Mouse (Mus musculus) heart, postnatal 25 days (tissue): Measurements from ENCODE around the gene Man1c1. TPM values are rescaled to one million over a fixed set of nuclear protein-coding genes. Genes with fewer than 3 reads are reported as not detected.
A peak's percentile ranks its signal among the peaks of the same experiment; 100 is the strongest.

ENCODE experiments used
- DNase-seq: peaks from one replicate; pipeline ENCODE4 v3.0.0; 2022; ENCODE audit warnings: low spot score
- intact Hi-C: fragments of 180-260 bp; cut with DNase I; formaldehyde crosslinking; loops from one replicate; pipeline ENCODE4 v1.15.1; 2025
- total RNA-seq, 2 experiments: library from RNA; stranded (reverse); gene quantifications; 2 replicates each; pipeline ENCODE4 v1.2.3; 2021

The Man1c1 gene
- total RNA-seq, 2 experiments from 2014 or later = 21.0 to 25.0 TPM

DNA sequence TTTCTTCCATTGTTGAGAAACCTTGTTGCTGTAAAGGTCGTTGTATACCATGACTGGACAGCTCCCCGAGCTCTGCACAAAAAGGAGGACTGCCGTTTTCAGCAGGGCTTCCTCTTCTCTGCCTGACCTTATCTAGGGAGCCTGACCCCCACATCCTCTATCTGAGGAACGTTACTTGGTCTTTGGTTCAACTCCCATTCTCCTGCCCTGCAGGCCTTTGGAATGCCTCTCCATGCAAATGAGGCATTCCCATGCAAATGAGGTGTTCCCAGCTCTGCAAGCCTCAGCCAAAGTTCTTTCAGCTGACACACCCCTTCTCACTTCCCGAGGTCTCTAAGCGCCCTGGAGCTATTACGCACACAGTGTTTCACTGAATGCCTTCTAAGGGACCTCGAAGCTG lies 26.0 kb upstream of the Man1c1 start:
- DNase-seq = no peak
- intact Hi-C loops = no loop called here

GRCm38 (mm10) chr4:134725735-134726345 lies 21.8 kb upstream of the Man1c1 start:
- no peak for DNase-seq
- intact Hi-C loops = loop anchor here (2.0 kb wide), 1 partner anchor 19 kb away; no protein-coding TSS in a partner anchor

- intact Hi-C loops = loop anchor here (2.0 kb wide), 1 partner anchor 20 kb away; no protein-coding TSS in a partner anchor
- no peak for DNase-seq
These were observed 20.9 kb upstream of the Man1c1 start for GRCm38 (mm10) chr4:134724974-134725373.

DNA sequence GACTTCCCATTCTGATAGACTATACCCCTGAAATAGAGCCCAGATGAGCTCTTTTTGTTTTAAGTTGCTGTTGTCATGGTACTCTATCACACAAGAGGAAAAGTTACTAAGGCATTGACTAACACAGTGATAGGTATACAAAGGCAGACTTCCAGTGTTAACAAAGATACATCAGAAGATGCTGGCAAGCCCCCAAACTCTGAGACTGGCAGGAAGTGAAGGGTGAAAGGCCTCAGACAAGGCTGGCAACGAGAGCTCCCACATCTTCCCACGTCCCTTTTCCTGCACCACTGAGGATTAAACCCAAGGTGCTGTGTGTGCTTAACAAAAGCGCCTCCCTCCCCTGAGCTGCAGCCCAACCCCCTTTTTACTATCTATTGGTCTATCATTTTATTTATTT lies 19.2 kb upstream of the Man1c1 start:
- no peak for DNase-seq
- intact Hi-C loops = no loop called here

DNA sequence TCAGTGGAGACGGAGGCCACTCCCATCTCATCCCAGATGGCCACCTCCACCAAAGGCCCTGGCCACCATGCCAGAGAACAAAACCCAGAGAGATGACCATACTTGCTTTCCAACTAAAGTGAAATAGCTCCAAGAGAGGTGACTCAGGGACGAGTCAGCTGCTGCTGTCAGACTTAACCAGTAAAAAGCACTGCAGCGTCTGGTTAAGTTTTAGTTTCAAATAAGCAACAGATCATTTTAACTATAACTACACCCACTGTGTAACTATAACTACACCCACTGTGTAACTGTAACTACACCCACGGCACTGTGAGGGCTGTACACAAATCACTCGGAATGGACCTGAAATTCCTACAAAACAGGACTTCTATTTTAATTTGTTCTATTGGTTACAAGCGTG lies 17.0 kb upstream of the Man1c1 start:
- no peak for DNase-seq
- intact Hi-C loops = no loop called here

- no peak for DNase-seq
- intact Hi-C loops = no loop called here
These were observed 16.3 kb upstream of the Man1c1 start for GRCm38 (mm10) chr4:134720371-134720770.

- no peak for DNase-seq
- intact Hi-C loops = no loop called here
These were observed 15.4 kb upstream of the Man1c1 start for GRCm38 (mm10) chr4:134719489-134719888.

DNA sequence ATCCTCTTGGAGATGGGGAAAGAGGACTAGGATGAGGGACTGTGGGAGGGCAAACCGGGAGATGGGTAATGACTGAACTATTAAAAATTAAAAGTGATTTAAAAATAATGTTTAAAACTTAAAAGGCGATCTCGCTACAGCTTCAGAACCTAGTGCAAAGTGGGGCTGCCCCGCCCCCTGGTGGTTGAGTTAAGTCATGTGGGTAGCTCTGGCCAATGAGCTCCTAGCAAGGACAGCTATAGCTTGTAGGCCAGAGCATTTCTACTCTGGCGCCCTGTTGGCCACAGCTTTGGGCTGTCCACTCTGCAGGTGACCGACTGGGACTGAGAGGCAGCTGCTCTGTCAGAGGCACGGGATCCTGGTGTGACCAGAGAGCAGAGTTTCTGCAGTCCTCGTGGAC lies 9.8 kb upstream of the Man1c1 start:
- DNase-seq = peak; percentile 60
- intact Hi-C loops = no loop called here

GRCm38 (mm10) chr4:134705311-134705710 lies 1.2 kb upstream of the Man1c1 start:
- DNase-seq = no peak
- intact Hi-C loops = no loop called here

GRCm38 (mm10) chr4:134704590-134704989 lies 500 bp upstream of the Man1c1 start:
- intact Hi-C loops = loop anchor here (5.0 kb wide), 2 partner anchors 63 to 122 kb away; partner anchors contain the start of gene Ldlrap1
- no peak for DNase-seq

GRCm38 (mm10) chr4:134702981-134703834 lies 882 bp downstream of the Man1c1 start:
- DNase-seq = peak; percentile 41
- intact Hi-C loops = loop anchor here (1.0 to 5.0 kb wide), 3 partner anchors 64 to 121 kb away; partner anchors contain the start of gene Ldlrap1

- intact Hi-C loops = loop anchor here (5.0 kb wide), 2 partner anchors 65 to 120 kb away; partner anchors contain the start of gene Ldlrap1
- DNase-seq = peak; percentile 45
These were observed 2.2 kb downstream of the Man1c1 start for GRCm38 (mm10) chr4:134701934-134702333.

GRCm38 (mm10) chr4:134700911-134701310 lies 3.2 kb downstream of the Man1c1 start:
- intact Hi-C loops = loop anchor here (5.0 kb wide), 2 partner anchors 66 to 119 kb away; partner anchors contain the start of gene Ldlrap1

GRCm38 (mm10) chr4:134693202-134693940 lies 10.7 kb downstream of the Man1c1 start:
- no peak for DNase-seq
- intact Hi-C loops = loop anchor here (5.0 kb wide), 1 partner anchor 41 kb away; no protein-coding TSS in a partner anchor

More at GRCm38 (mm10) chr4:134700911-134701310, 3.2 kb downstream of the Man1c1 start:
- no peak for DNase-seq

DNA sequence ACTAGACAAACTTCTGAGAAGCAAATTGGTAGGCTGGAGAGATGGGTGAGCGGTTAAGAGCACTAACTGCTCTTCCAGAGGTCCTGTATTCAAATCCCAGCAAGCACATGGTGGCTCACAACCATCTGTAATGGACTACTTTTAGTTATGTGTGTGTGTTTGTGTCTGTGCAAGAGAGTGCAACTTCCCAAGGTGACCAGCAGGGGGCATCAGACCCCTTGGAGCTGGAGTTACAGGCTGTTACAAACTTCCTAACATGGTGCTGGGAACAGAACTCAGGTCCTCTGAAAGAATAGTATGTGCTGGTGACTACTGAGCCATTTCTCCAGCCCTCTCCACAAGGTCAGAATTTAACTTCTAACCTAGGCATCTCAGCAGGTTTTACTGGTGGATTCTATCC lies 11.7 kb downstream of the Man1c1 start:
- DNase-seq = no peak
- intact Hi-C loops = loop anchor here (5.0 kb wide), 1 partner anchor 40 kb away; no protein-coding TSS in a partner anchor

GRCm38 (mm10) chr4:134686022-134686661 lies 17.9 kb downstream of the Man1c1 start:
- DNase-seq = no peak
- intact Hi-C loops = no loop called here

DNA sequence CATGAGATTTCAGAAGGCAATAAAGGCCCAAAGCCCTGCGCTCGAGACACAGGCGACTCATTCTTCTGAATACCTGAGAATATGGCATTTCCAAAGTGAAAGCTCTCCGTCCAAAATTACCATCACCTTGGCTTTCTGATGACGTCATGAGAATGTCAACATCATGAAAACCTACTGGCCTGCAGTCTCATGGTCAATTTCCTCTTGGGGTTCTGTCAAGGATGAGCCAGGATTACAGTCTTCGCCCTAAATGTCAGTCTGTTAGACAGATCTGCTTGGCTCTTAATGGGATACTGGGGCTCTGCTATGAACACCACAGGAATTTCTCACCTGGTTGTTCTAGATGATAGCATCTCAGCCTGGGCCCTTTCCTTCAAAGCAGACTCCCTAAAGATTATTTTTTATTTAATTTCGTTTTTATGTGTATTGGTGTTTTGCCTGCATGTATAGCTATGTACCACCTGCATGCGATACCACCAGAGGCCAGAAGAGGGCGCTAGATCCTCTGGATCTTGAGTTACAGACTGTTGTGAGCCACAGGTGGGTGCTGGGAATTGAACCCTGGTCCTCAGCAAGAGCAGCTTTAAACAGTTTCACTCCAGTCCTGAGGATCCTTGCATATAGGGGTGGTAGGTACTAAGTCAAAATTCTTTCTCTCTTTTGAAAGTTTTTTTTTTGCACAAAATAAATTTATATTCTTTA lies 19.3 kb downstream of the Man1c1 start:
- intact Hi-C loops = no loop called here
- DNase-seq = no peak

DNA sequence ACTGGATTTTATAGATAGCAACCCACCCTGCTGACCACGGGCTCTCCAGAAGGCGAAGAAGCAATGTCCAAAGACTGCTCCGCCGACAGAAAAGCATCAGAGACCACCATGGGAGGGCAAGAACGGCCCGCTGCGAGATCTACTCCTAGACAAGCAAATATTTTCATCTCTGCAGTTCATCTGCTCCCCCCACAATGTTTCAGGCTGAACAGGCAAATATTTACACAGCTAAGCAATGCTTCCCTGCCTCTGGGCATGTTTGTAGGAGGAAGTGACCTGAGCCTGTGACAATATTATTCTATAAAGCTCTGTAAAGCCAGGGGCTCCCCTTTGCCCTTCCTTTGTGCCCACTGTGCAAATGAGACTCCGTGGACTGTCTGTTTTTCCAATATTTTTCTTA lies 20.2 kb downstream of the Man1c1 start:
- intact Hi-C loops = no loop called here
- DNase-seq = no peak

DNA sequence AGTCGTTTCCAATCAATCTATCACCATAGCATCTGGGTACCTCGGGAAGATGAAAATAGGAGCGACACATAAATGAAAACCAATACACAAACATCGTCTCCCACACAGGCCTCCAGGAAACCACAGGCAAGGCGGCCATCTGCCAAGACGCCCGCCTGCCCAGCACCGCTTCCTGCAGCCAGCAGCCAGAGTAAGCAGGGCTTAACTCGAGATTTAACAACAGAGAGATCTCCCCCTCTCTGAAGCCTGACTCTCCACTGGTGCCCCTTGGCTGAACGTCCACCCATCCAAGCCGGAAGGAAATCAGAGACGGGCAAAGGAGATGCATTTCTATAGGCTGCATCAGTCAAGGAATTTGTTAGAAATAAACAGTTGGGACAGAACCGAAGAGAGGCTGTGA lies 21.1 kb downstream of the Man1c1 start:
- intact Hi-C loops = no loop called here
- no peak for DNase-seq
